Mouse (Mus musculus) midbrain, embryonic 14.5 days (tissue): ENCODE measurements at regions not wholly inside any gene's neighbourhood (a gene's known extent, or its start where the extent isn't known, plus 50 kb on each side); places are given as distances from the start of the nearest gene placed in this dataset.

Source experiments
- ATAC-seq: fragments of 200-750 bp; cut with Nextera tagmentation; 2 replicates; pipeline ENCODE4 v1.8.0; 2017; ENCODE audit warnings: moderate number of reproducible peaks, moderate library complexity; ENCODE audit not compliant: low FRiP score, low TSS enrichment
- DNase-seq: peaks from one replicate; pipeline ENCODE4 v3.0.0-alpha.2; 2015
- H3K27ac ChIP-seq: fragments of 300-500 bp; sonication (generic); replicated peaks from 2 replicates; pipeline ENCODE4 v1.5.1; 2014; ENCODE audit warnings: mild to moderate bottlenecking, low read depth, low read length, moderate library complexity
- H3K27me3 ChIP-seq: fragments of 300-500 bp; sonication (generic); 2 replicates; pipeline ENCODE4 v1.6.1; 2014; ENCODE audit warnings: low read length, control low read depth, mixed read lengths; ENCODE audit not compliant: control insufficient read depth, insufficient read depth
- H3K36me3 ChIP-seq: fragments of 300-500 bp; sonication (generic); 2 replicates; pipeline ENCODE4 v1.6.1; 2014; ENCODE audit warnings: low read length, control low read depth; ENCODE audit not compliant: control insufficient read depth, insufficient read depth
- H3K4me1 ChIP-seq: fragments of 300-500 bp; sonication (generic); 2 replicates; pipeline ENCODE4 v1.6.1; 2014; ENCODE audit warnings: mild to moderate bottlenecking, antibody characterized with exemption, low read length, control low read depth; ENCODE audit not compliant: control insufficient read depth, insufficient read depth
- H3K4me2 ChIP-seq: fragments of 300-500 bp; sonication (generic); 2 replicates; pipeline ENCODE4 v1.6.1; 2014; ENCODE audit warnings: mild to moderate bottlenecking, low read length, moderate library complexity
- H3K4me3 ChIP-seq: fragments of 300-500 bp; sonication (generic); replicated peaks from 2 replicates; pipeline ENCODE4 v1.5.1; 2014; ENCODE audit warnings: low read depth, low read length
- H3K9ac ChIP-seq: fragments of 300-500 bp; sonication (generic); replicated peaks from 2 replicates; pipeline ENCODE4 v1.6.1; 2014; ENCODE audit warnings: mild to moderate bottlenecking, low read length, moderate library complexity
- H3K9me3 ChIP-seq: fragments of 300-500 bp; sonication (generic); 2 replicates; pipeline ENCODE4 v1.6.1; 2016; ENCODE audit warnings: low read length, control low read depth, mixed read lengths; ENCODE audit not compliant: control insufficient read depth
- WGBS: fragments of 180-500 bp; shearing (Covaris S2); extraction: QIAGEN DNeasy Blood & Tissue Kit; methylation state at CpG from one replicate; pipeline ENCODE4 v1.1.7; 2014; 5-methylcytosine and 5-hydroxymethylcytosine counted together

DNA sequence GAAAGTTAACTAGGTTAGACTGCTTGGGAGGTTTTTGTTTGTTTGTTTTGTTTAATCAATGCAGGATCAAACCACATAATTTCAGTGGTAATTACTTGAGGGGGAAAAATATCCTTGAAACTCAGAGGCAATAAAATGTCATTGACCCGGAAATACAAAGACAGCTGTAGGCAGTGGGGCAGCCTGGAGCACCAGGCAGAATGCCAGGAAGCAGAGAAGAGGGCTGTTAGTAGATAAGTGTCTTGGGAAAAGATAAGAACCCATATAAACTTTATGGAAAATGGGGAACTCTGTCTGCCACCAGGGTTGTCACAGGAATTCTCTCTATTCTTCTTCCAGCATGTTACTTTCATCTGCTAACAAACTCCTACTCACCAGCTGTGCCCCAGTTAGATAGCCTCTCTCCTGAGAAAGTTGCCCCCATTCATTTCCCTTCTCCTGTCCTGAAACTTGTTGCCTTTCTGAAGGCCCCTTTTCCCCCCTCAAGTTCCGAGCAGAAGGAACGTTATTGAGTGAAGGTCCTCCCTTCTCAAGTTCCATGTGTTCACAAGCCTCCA lies 136.4 kb downstream of the H2al1j start:
- Histone ChIP-seq H3K9me3 (no peaks in the 10 kb centered on the region), H3K36me3 (no peaks in the 10 kb centered on the region), H3K4me1 (no peaks in the 10 kb centered on the region), H3K4me2 (no peak overlapping the region), H3K27me3 (no peaks in the 10 kb centered on the region), H3K9ac (no peak overlapping the region), H3K4me3 (no peak overlapping the region), H3K27ac (no peak overlapping the region)
- DNase-seq, result no peak
- ATAC-seq, result no peak
- WGBS, result 87% methylated on average over 3 of the region's 3 CpGs

DNA sequence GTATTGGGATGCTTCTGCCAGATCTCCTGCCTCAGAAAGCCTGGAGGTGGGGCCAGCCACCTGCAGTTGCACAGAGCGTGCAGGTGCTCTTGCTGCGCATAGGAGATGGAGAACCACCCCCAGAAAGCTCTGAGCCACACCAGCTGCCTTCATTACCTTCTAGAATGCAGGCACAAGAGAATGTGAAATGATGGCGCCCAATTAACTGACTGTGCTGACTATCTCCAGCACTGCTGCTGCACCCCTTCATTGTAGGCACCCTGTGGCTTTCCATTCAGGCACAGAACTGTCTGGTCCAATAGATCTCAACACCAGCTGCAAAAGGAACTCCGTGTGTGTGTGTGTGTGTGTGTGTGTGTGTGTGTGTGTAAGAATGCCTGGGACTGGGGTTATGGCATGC lies 138.6 kb downstream of the H2al1j start:
- Histone ChIP-seq H3K9me3 (no peaks in the 10 kb centered on the region), H3K9ac (no peak overlapping the region), H3K4me3 (no peak overlapping the region), H3K36me3 (no peaks in the 10 kb centered on the region), H3K27ac (no peak overlapping the region), H3K4me1 (no peaks in the 10 kb centered on the region), H3K4me2 (no peak overlapping the region), H3K27me3 (no peaks in the 10 kb centered on the region; the same call in 1 of the 2 replicates)
- ATAC-seq (no peak), DNase-seq (no peak)
- 66% methylated on average over 4 of the region's 4 CpGs for WGBS

DNA sequence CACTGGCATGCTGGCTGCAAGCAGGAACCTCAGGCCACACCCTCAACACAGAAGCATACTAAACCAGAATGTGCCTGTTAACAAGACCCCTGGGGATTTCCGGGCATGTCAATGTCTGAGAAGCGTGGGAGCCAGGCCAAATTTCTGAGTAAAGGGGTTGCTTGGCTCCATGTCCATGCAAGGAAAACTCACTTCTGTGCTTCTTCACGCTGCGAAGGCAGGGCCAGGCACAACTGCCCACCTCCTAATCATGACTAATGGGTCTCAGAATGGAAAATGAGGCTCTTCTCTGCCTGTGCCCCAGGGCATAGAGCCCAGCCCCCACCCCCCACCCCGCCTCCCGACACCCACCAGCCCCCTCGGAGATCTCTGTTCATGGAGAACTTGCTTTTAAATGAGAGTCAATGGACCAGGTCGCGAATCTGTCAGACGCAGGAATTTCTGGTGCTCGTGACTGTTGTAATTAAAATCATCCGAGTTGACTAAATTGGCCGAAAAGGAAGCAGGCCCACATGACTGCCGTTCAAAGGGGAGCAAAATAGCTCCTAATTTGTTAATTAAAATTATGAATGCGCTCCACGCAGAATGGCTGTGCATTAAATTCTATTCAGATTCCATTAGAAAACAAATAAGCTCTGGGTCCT lies 152.2 kb downstream of the H2al1j start:
- Histone ChIP-seq H3K4me3 (no peak overlapping the region), H3K4me1 (no peaks in the 10 kb centered on the region), H3K9me3 (no peaks in the 10 kb centered on the region), H3K27ac (no peak overlapping the region), H3K9ac (no peak overlapping the region), H3K27me3 (no peaks in the 10 kb centered on the region), H3K4me2 (no peak overlapping the region), H3K36me3 (no peaks in the 10 kb centered on the region)
- no peak for ATAC-seq
- peak; percentile 62 for DNase-seq
- WGBS, result 45% methylated on average over 16 of the region's 16 CpGs

DNA sequence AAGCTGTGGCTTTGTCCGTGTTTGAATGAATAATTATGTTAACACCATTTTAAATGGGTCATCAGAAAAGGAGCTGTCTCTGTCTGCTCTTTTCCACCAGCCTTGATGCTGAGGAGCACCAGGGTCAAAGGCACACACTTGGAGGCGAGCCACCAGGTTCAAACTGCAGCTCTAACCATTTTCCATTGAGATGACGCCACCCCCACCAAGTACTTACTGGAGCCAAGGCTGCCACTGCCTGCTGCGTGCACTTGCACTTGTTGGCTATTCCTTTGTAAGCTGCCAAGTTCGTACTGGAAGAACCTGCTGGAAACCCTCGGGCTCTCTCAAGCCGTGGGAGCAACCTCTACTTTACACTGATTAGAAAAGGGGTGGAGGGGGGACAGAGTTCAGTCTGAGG lies 154.5 kb downstream of the H2al1j start:
- no peaks in the 10 kb centered on the region for H3K27me3 ChIP-seq
- 67% methylated on average over 7 of the region's 7 CpGs for WGBS
- ATAC-seq, result no peak
- H3K4me3 ChIP-seq, result no peak overlapping the region
- no peaks in the 10 kb centered on the region for H3K4me1 ChIP-seq
- peak; percentile 23 for DNase-seq
- H3K9me3 ChIP-seq, result no peaks in the 10 kb centered on the region
- H3K4me2 ChIP-seq, result no peak overlapping the region
- no peak overlapping the region for H3K9ac ChIP-seq
- no peaks in the 10 kb centered on the region for H3K36me3 ChIP-seq
- no peak overlapping the region for H3K27ac ChIP-seq

DNA sequence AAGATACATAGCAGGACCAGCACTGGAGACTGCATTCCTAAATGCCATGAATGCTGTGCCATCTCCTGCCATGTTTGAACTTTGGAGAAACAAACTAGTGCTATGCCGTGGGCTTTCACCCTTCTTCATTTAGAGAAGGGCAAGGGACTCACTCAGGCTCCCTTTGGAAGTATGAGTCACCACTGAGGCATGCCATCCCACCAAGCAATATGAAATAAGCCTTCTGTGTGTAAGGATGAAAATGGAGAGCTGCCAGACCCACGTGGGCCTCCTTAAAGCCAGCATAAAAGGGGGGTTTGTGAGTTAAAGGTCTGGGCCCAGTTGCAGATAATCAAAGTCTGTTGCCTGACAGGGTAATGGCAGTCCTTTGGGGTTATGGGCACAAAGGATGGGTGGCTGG lies 159.0 kb downstream of the H2al1j start:
- 45% methylated on average over 2 of the region's 2 CpGs for WGBS
- Histone ChIP-seq H3K4me2 (no peak overlapping the region), H3K4me1 (peaks cover 14% of the 10 kb centered on the region; the same call in 1 of the 2 replicates), H3K27ac (no peak overlapping the region), H3K9ac (no peak overlapping the region), H3K36me3 (no peaks in the 10 kb centered on the region), H3K9me3 (no peaks in the 10 kb centered on the region), H3K4me3 (no peak overlapping the region), H3K27me3 (no peaks in the 10 kb centered on the region)
- no peak for DNase-seq
- no peak for ATAC-seq

DNA sequence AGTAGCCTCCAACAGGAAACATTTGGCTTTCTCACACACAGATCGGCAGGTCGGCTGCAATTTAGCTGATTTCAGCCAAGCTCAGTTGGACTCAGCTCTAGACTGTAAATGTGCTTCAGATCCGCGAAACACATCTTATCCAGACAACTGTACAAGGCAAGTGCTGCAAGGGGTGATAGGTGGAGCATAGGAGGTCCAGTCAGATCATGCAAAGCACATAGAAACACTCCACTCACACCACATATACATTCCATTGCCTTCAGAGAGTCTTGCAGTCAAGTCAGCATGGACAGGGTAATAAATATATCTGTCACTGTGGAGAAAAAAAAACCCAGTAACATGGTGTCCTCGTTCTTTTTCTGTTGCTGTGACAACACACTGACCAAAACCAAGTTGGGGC lies 160.3 kb downstream of the H2al1j start:
- no peak for ATAC-seq

DNA sequence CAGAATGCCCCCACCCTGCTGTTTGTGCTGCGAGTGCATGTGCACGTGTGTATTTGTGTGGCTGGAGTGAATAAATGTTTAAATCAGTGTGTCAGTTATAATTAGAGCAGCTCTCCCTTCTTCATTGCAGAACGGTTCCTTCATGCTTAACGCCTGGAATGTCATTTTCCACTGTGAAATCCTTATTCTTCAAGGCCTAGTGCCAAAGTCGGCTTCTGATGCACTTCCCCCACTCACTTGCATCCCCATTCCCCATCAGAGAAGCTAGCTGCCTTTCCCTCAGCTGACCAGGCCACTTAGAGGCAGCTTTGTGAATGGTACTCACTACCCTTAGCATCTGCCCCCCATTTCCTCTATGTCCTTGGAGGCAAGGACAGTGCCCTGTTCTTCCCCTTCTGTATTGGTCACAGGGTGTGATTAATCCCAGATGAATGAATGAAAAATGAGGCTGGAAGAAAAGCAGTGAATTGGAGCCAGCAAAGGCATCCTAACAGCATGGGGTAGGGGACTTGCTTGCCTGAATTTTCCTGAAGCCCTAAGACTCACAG lies 162.6 kb downstream of the H2al1j start:
- H3K4me2 ChIP-seq, result no peak overlapping the region
- H3K36me3 ChIP-seq, result no peaks in the 10 kb centered on the region
- no peaks in the 10 kb centered on the region for H3K9me3 ChIP-seq
- ATAC-seq (no peak), DNase-seq (peak; percentile 40)
- peak overlapping the region; percentile 79 for H3K27ac ChIP-seq
- H3K4me1 ChIP-seq, result peaks cover 26% of the 10 kb centered on the region
- no peaks in the 10 kb centered on the region for H3K27me3 ChIP-seq
- no peak overlapping the region for H3K4me3 ChIP-seq
- H3K9ac ChIP-seq, result no peak overlapping the region
- WGBS, result 31% methylated on average over 5 of the region's 5 CpGs

More for the DNA sequence above, 160.3 kb downstream of the H2al1j start:
- WGBS, result 60% methylated on average over 5 of the region's 5 CpGs
- Histone ChIP-seq H3K4me2 (no peak overlapping the region), H3K27ac (no peak overlapping the region), H3K4me1 (peaks cover 20% of the 10 kb centered on the region), H3K9me3 (no peaks in the 10 kb centered on the region), H3K36me3 (no peaks in the 10 kb centered on the region), H3K27me3 (no peaks in the 10 kb centered on the region), H3K9ac (no peak overlapping the region), H3K4me3 (no peak overlapping the region)
- no peak for DNase-seq

DNA sequence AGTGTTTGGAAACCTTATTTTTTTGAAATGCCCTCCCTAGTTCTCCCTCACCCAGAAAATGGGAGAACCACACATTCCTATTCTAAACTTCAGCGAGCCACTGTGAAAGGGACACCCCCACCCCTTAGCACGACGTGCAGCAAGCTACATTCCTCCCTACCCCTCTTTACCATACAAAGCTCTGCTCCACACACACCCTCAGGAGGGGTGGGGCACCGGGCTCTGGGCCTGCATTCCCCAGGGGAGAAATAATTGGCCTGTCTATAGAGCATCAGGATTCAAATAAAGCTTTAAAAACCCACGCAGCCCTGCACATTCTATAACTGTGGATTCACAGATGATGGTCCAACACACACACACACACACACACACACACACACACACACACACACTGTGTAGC lies 163.6 kb downstream of the H2al1j start:
- H3K9me3 ChIP-seq, result no peaks in the 10 kb centered on the region
- peak overlapping the region; percentile 79 for H3K27ac ChIP-seq
- H3K4me3 ChIP-seq, result no peak overlapping the region
- peaks cover 26% of the 10 kb centered on the region for H3K4me1 ChIP-seq
- no peak overlapping the region for H3K4me2 ChIP-seq
- no peak overlapping the region for H3K9ac ChIP-seq
- 23% methylated on average over 5 of the region's 5 CpGs for WGBS
- H3K36me3 ChIP-seq, result no peaks in the 10 kb centered on the region
- H3K27me3 ChIP-seq, result no peaks in the 10 kb centered on the region
- ATAC-seq (0 out of 2 replicates have a peak, but pooled peaks have one; percentile 15), DNase-seq (peak; percentile 29)
